Mouse (Mus musculus) splenic B cell, adult 2 months (primary cell): ENCODE data around the gene Nav3.

Source experiments
- DNase-seq: peaks from one replicate; pipeline ENCODE4 v3.0.0-alpha.2; 2011; ENCODE audit warnings: low read depth, low spot score
- H3K27me3 ChIP-seq: 2 replicates; pipeline ENCODE4 v1.6.1; 2012; ENCODE audit warnings: mild to moderate bottlenecking, low read length, moderate library complexity, mixed read lengths; ENCODE audit not compliant: control insufficient read depth, poor library complexity, insufficient read depth, severe bottlenecking
- H3K36me3 ChIP-seq: 2 replicates; pipeline ENCODE4 v1.6.1; 2012; ENCODE audit warnings: mild to moderate bottlenecking, low read length, moderate library complexity, mixed read lengths; ENCODE audit not compliant: control insufficient read depth, poor library complexity, insufficient read depth, severe bottlenecking

Gene Nav3

GRCm38 (mm10) chr10:109764412-109765101, 691.4 kb downstream of the Nav3 start:
- Histone ChIP-seq H3K36me3 (no peaks in the 10 kb centered on the region), H3K27me3 (no peaks in the 10 kb centered on the region)
- DNase-seq, result no peak

GRCm38 (mm10) chr10:109758921-109759600, 696.9 kb downstream of the Nav3 start:
- H3K27me3 ChIP-seq, result no peaks in the 10 kb centered on the region
- DNase-seq, result no peak
- H3K36me3 ChIP-seq, result no peaks in the 10 kb centered on the region

DNA sequence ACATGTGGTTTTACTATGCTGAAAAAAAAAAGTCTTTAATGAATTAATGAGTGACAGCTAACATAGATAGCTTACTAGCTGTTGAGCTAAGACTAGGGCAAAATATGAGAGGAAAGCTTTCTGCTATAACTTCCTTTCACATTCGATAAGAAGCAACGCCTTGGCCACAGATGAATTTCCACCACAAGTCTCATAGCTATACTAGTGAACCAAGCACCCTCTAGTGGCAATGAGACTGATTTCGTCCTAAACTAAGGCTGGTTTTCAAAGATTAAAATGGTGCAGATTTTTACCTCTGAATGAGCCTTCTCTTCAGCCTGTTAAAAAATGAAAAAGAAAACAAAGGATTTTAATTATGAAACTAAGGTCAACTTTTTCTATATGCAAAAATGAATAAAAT, 709.1 kb downstream of the Nav3 start:
- H3K36me3 ChIP-seq, result no peaks in the 10 kb centered on the region
- no peak for DNase-seq
- H3K27me3 ChIP-seq, result no peaks in the 10 kb centered on the region

GRCm38 (mm10) chr10:109741664-109742063, 714.3 kb downstream of the Nav3 start:
- DNase-seq, result no peak
- Histone ChIP-seq H3K36me3 (no peaks in the 10 kb centered on the region), H3K27me3 (no peaks in the 10 kb centered on the region)

GRCm38 (mm10) chr10:109740326-109740725, 715.7 kb downstream of the Nav3 start:
- no peaks in the 10 kb centered on the region for H3K36me3 ChIP-seq
- no peak for DNase-seq
- H3K27me3 ChIP-seq, result no peaks in the 10 kb centered on the region

DNA sequence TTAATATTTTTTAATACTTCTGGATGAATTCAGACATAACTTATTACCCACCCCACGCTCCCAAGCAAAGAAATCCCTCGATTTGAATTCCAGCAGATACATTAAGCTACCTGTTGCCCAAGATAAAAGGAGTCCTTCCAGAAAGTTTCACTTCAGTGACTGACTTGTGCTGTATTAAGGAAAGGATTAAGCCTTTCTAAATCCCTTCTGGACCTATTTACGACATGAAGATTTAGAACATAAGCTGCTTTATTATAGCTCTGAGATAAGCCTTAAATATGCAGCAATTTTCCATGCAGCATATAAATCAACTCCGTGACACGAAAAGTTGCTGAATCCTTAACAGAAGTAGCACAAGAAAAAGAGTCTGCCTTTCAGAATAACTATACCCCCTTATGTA, 732.4 kb downstream of the Nav3 start:
- H3K27me3 ChIP-seq, result no peaks in the 10 kb centered on the region
- no peaks in the 10 kb centered on the region for H3K36me3 ChIP-seq
- DNase-seq, result no peak

GRCm38 (mm10) chr10:109718808-109719207, 737.2 kb downstream of the Nav3 start:
- H3K27me3 ChIP-seq, result no peaks in the 10 kb centered on the region
- no peaks in the 10 kb centered on the region for H3K36me3 ChIP-seq
- no peak for DNase-seq

- Histone ChIP-seq H3K36me3 (no peaks in the 10 kb centered on the region), H3K27me3 (no peaks in the 10 kb centered on the region)
- DNase-seq, result no peak
Measured at GRCm38 (mm10) chr10:109718390-109718789, 737.6 kb downstream of the Nav3 start.

DNA sequence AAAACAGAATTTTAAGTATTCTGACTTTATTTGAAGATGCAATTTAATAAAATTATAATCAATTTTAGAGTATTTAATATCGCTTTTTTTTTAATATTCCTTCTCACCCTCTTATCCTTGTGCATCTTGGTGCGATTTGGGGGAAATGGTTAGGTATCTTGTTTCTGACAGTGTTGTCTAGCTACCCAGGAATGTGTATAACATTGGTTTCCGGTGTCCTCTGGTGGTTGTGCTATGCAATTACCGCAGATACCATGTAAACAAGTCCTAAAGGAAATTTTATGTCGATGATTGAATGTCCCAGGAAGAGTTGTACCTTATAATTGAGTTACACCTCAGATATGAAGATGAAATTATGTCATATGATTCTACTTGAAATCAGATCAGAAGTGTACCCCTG, 743.0 kb downstream of the Nav3 start:
- DNase-seq, result no peak
- Histone ChIP-seq H3K27me3 (no peaks in the 10 kb centered on the region), H3K36me3 (no peaks in the 10 kb centered on the region)

GRCm38 (mm10) chr10:109699771-109700335, 756.2 kb downstream of the Nav3 start:
- no peaks in the 10 kb centered on the region for H3K36me3 ChIP-seq
- no peak for DNase-seq

DNA sequence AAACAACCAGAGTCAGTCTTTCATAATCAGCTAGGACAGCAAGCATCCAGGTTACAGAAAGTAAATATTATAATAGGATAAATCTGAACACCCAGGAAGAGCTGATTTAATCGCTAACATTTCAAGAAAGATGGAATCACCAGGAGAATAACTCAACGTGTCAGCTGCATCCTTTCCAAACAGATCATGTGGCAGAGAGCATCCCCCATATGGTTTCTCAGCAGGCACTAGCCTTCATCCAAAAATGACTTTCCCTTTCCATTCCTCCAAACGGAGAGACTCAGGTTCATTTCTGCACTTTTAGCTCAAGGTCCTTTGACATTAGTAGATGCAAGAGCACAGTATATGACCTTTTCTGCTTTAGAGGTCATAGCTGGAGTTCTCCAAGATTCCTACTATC, 765.4 kb downstream of the Nav3 start:
- no peaks in the 10 kb centered on the region for H3K36me3 ChIP-seq
- no peak for DNase-seq
- H3K27me3 ChIP-seq, result no peaks in the 10 kb centered on the region

More at GRCm38 (mm10) chr10:109699771-109700335, 756.2 kb downstream of the Nav3 start:
- no peaks in the 10 kb centered on the region for H3K27me3 ChIP-seq

DNA sequence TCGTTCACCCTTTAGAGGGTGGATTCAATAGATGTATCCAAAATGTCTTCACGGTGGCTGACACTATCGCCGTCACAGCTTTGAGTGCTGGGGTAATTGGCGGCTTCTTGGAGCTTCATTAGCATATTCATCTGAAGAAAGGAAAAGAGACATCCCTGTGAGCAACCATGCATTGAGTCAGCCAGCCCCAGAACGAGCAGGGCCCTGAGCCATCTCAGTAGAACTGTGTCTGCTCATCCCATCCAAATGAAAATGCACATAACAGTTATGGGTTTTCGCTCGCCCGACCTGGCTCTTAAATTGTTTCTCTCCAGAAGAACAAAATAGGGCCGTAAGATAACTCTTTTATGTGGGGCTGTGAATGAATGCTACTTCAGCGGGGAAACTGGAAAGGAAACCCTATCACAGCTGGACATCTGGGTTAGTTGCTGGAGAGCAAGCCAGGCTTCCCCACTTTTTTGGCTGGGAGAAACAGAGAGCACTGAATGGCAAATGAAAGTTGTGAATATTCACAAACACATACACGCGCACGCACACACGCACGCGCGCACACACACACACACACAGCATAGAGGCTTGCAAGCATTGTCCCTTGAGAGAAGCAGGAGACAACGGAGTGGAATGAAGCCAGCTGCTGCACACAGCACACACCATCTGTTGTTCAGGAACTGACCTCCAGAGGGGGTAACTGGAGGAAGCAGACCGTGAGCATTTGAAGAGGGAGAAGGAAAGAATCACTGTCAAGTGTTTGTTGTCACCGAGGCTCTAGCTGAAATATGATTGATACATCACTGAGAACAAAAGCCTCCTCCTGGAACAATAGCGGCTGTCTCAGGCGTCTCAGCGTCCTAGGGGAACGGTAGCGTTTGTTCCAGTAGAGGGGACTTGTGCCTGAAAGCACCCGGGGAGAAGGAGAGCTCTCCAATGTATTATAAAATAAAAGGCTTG, 771.6 kb downstream of the Nav3 start:
- DNase-seq, result no peak
- Histone ChIP-seq H3K36me3 (no peaks in the 10 kb centered on the region), H3K27me3 (no peaks in the 10 kb centered on the region)

DNA sequence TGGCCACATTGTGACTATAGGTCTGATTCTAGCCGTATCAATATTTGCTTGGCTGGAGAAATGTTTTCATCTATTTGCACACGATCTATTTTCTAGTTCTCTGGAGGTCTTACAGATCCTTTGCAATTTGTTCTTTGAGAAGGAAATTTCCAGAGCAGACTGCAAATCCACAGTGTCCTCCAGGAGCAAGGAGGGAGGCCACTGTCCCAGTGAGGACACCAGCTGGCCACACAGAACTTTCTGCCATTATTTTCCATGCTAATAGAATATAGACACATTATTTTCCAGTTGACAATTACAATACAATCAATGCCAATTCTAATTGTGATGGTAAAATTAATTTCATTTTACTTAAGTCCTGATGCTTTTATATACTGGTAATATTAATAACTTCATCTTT, 783.1 kb downstream of the Nav3 start:
- no peaks in the 10 kb centered on the region for H3K27me3 ChIP-seq
- no peak for DNase-seq
- no peaks in the 10 kb centered on the region for H3K36me3 ChIP-seq

- Histone ChIP-seq H3K27me3 (no peaks in the 10 kb centered on the region), H3K36me3 (no peaks in the 10 kb centered on the region)
- DNase-seq, result no peak
Measured at GRCm38 (mm10) chr10:109667453-109667852, 788.6 kb downstream of the Nav3 start.
